Mouse (Mus musculus) spleen, postnatal 4 days (tissue): ENCODE results near the gene Rest.

Source experiments
- DNase-seq, 2 experiments: peaks; one replicate each; pipeline ENCODE4 v3.0.0; 2022; ENCODE audit warnings: low spot score in 2 of 2

Rest gene

GRCm38 (mm10) chr5:77309051-77309906 is 44.0 kb downstream of the Rest start:
- peak; percentile 50 to 80 for DNase-seq

GRCm38 (mm10) chr5:77309924-77310772 is 44.9 kb downstream of the Rest start, which contains the start of the genes Noa1 and Polr2b:
Noa1 (minus strand) TSS chr5:77310084.
Polr2b (plus strand) TSS chr5:77310147.
- peak; percentile 99 to 100 for DNase-seq

GRCm38 (mm10) chr5:77314206-77314605 is 48.9 kb downstream of the Rest start:
- no peak for DNase-seq

- no peak for DNase-seq
These were observed 49.7 kb downstream of the Rest start for GRCm38 (mm10) chr5:77314986-77315385.

GRCm38 (mm10) chr5:77324936-77325335 is 59.6 kb downstream of the Rest start:
- no peak for DNase-seq

GRCm38 (mm10) chr5:77330154-77330553 is 64.9 kb downstream of the Rest start:
- DNase-seq = no peak
